Mouse (Mus musculus) liver, postnatal 0 days (tissue): ENCODE measurements at regions not wholly inside any gene's neighbourhood (a gene's known extent, or its start where the extent isn't known, plus 50 kb on each side); places are given as distances from the start of the nearest gene placed in this dataset.

Experiments used
- CTCF ChIP-seq: sonication (generic); IDR thresholded peaks from 2 replicates; pipeline ENCODE4 v1.5.1; 2016; ENCODE audit warnings: antibody characterized with exemption, low read depth
- EP300 ChIP-seq: IDR thresholded peaks from 2 replicates; pipeline ENCODE4 v1.6.1; 2016; ENCODE audit warnings: antibody characterized with exemption, low read depth, mild to moderate bottlenecking

DNA sequence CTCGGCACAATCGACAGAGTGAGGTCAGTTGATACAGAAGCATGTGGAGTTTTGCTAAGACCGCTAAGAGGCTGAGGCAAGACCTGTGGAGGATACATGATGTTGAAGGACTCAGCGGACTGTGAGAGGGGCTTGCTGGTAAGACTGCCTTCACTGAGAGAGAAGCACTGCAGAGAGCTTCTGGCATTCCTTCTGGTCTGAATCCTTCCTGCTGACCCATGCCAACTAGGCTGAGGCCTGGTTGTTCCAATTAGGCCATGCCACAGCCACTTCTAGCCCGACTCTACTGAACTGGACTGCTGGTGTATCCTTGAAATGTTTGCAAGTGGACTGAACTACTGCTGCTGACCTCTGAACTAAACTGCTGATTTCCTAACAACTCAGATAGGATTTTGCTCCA lies 187.0 kb upstream of the Pld5 start:
- TF ChIP-seq EP300 (no peak), CTCF (no peak)
